Mouse (Mus musculus) gastrocnemius, adult 8-10 months (tissue): ENCODE data around the gene Uba3. TPM values are rescaled to one million over a fixed set of nuclear protein-coding genes. Genes with fewer than 3 reads are reported as not detected.

ENCODE experiments used
- DNase-seq, 2 experiments: peaks; one replicate each; pipeline ENCODE4 v3.0.0; 2022; ENCODE audit warnings: low spot score in 2 of 2
- total RNA-seq, 4 experiments: library from RNA; stranded (reverse); gene quantifications; 2 replicates each; pipeline ENCODE4 v1.2.4; 2022

Uba3 gene
- total RNA-seq, 4 experiments from 2014 or later = 33.7 to 36.2 (median 33.7) TPM

DNA sequence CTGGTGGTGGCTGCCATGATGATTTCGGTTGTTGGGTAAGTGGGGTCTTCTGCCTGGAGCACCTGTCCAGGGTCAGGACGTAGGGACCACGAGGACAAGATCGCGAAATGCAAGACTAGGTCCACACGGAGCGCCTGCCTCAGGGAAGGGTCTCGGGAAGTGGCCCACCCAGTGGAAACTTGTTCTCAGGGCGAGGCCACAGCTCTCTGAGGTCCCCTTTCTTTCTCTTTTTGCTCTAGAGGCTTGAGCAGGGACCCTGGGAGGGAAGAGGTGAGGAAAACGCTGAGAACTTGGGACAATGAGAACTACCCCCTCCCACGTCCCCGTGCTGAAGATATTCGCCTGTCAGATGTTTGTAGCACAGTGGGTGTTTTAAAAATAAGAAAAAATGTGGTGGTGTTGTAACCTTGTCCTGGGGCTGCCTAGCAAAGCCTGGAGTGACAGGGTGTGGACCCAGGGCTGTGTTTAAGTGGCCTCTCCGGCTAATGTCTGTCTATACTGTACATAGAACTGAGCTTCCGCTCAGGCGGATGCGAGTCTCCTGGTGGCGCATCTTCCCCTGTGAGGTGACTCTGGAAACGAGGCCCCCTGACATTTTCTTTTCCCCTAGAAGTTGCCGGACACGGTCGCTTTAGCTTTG is 5.6 kb upstream of the Uba3 start:
- no peak for DNase-seq

GRCm38 (mm10) chr6:97210191-97210961 is 4.9 kb upstream of the Uba3 start, which contains the start of gene Arl6ip5:
Gene Arl6ip5, plus strand, starts transcription at chr6:97210689.
- DNase-seq = peak; percentile 85 to 87

- no peak for DNase-seq
Observed at GRCm38 (mm10) chr6:97209751-97210150, 4.3 kb upstream of the Uba3 start.

- no peak for DNase-seq
Observed at GRCm38 (mm10) chr6:97209201-97209600, 3.8 kb upstream of the Uba3 start.

DNA sequence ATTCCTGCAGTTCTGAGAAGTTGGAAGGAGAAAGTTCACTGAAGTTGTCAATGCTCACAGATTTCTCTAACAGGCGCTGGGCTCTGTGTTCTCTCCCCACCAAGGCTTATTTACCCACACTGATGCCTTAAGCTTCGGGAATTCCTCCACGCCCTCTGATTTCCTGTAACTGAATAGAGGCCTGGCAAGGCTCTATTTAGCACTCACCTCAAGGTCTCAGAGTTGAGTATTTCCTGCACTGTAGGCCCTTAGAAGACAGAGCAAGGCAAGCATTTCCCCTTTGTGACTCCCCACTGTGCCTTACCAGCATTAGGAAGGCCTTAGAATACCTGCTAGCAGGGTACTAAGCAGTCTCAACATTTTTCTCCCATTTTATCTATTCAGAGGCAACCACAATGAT is 3.0 kb upstream of the Uba3 start:
- DNase-seq = no peak

DNA sequence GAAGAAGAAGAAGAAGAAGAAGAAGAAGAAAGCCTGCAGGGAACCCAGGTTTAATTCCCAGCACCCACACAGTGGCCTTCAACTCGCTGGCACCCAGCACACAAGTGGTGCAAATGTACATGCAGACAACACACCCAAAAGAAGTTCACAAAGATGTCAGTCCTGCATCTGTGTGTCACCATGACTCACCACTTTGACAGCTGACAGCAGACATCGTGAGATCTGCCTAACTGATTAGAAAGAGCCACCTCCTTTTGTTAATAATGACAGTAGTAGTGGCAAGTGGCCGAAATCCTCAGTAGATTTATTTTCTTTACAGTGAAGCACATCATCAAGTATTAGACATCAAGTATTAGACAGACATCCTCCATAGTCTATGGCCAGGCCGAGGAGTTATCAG is 1.6 kb upstream of the Uba3 start:
- no peak for DNase-seq

DNA sequence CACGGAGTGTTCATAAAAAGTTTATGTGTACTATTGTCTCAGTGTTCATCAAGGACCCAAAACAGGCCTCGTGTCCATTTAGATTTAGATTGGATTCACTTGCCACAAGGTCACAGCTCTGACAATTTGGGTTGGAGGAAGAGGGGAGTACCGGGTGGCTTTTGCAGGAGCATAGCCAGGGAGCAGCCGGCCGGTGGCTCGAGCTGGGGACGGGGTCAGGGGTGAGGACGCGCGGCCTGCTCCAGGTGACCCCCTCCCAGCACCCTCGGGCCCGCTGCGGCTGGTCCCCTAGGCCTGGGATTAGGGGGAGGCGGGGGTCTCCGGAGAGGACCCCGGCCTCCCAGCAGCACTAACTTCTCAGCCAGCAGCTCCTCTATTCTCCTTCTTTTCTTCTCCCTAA is 495 bp downstream of the Uba3 start:
- no peak for DNase-seq

- no peak for DNase-seq
Observed at GRCm38 (mm10) chr6:97204252-97204869, 1.1 kb downstream of the Uba3 start.

GRCm38 (mm10) chr6:97202477-97202876 is 3.0 kb downstream of the Uba3 start:
- DNase-seq = no peak

- no peak for DNase-seq
Observed at GRCm38 (mm10) chr6:97200437-97200836, 5.0 kb downstream of the Uba3 start.

GRCm38 (mm10) chr6:97179367-97179828 is 26.0 kb downstream of the Uba3 start:
- no peak for DNase-seq

DNA sequence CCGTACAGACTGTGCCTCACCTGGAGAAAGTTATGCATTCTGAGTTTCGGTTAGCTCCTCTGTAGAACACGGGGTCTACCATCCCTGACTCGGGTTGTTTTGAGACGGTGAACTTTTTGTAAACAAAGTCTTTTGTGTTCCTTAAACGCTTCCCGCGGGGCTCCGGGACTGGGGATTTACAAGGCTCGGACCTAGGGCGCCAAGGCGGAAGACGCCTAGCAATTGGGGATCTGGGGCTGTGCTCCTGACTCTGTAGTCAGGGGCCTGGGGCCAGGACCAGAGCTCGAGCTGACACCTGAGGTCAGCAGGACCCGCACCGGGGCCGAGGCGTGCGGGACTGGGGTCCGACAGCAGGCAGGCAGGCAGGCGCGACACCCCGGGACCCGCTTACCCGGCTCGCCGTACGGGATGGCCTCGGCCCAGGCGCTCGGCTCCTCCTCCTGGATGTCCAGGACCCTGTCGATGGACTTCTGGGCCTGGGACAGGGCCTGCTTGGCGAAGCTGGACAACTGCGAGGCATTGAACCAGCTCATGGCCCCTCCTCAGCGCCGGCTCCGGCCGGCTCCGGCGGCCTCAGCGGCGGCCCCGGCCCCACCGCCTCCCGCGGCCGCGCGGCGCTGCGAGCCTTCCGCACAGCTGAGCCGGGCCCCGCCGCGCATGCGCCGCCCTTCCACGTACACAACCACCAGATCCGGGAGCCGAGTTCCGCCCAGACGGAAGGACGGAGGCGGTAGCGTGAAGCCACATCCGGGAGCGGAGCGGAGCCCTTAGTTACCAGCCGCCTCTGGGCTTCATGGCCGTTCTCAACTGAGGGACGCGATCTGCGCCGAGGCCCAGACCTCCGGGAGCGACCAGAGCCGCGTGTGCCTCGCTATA is 26.7 kb downstream of the Uba3 start, which contains the start of gene Tmf1:
Tmf1 (minus strand) TSS at position 632 of the 876 bp plus-strand sequence.
- peak; percentile 90 to 94 for DNase-seq

DNA sequence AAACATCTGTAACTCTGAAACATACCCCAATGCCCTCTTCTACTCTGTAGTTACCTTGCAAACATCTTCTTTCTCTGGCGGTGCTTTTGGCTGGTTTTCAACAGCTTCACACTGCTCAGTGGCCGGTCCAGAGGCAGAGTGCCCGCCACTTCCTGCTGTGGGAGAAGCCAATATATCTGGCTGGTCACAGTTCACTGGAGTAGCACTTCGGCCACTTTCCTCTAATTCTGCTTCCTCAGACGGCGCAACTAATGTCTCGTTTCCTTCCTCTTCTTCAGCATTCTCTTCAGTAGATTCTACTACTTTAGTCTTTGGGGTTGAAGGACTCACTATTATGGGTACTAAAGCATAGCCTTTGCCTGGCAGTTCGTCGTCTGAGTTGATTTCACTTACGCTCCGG is 29.7 kb downstream of the Uba3 start:
- no peak for DNase-seq

GRCm38 (mm10) chr6:97150156-97150555 is 55.3 kb downstream of the Uba3 start:
- DNase-seq = no peak

GRCm38 (mm10) chr6:97149721-97150120 is 55.7 kb downstream of the Uba3 start:
- no peak for DNase-seq

- DNase-seq = peak; percentile 70 to 74
Observed at GRCm38 (mm10) chr6:97148383-97149251, 56.8 kb downstream of the Uba3 start, which contains the start of gene Eogt. Gene Eogt, minus strand, starts transcription at chr6:97149182.

DNA sequence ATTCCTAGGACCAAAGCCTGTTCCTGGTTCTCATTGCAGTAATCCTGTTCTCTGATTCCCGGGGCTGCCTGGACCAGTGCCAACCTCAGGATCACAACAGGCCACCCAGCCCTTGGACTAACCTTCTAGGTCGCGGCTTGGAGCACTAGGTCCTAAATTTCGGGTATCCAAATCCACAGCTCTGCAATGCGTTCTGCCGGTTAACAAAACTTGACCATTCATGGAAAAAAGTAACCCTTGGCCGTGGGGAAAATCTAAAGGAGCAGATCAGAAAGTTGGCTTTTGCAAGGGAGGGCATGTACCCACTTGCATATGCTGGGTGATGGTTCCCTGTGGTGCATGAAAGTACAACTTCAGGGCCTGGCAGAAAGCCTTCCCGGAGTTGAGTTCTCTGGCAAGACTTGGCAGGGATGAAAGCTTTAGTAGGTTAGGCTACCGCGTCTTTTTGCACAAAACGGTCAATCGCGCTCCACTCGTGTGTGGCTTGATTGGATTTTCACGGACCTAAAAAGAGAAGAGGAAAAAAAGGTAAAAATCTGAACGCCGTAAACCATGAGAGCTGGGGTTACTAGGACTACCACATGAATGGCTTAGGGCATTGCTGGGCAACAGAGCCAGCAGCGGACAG is 57.6 kb downstream of the Uba3 start:
- DNase-seq = peak in 1 of 2 experiments; percentile 19

- DNase-seq = peak; percentile 34 to 66
Observed at GRCm38 (mm10) chr6:97145156-97145555, 60.3 kb downstream of the Uba3 start.

GRCm38 (mm10) chr6:97144359-97144758 is 61.1 kb downstream of the Uba3 start:
- peak in 1 of 2 experiments; percentile 5 for DNase-seq

DNA sequence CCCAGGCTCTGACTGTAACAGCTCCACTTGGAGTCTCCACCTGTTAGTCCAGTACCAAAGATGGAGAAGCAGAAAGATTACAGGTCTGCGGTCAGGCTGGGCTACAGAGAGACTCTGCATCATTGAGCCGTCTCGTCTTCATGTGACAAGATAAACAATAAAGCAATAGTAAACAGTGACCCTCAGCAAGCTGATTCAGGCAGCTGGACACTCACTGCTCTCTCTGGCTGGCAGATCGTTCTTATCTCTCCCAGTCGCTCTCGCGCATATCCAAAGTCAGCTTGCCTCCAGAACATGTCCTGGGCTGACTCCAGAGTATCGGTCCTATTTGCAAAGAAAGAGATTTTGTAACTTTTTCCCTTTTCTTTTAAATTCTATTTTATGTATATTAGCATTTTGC is 62.8 kb downstream of the Uba3 start:
- DNase-seq = no peak
